Mouse (Mus musculus) cerebellum, adult 2 months (tissue): ENCODE measurements at regions not wholly inside any gene's neighbourhood (a gene's known extent, or its start where the extent isn't known, plus 50 kb on each side); places are given as distances from the start of the nearest gene placed in this dataset.

Experiments
- CTCF ChIP-seq: fragments of 200-500 bp; IDR thresholded peaks from 2 replicates; pipeline ENCODE4 v1.5.1; 2011; ENCODE audit warnings: low read depth, mild to moderate bottlenecking, control low read depth, low read length, moderate library complexity, borderline replicate concordance; ENCODE audit not compliant: insufficient read depth
- POLR2A ChIP-seq: fragments of 200-500 bp; IDR thresholded peaks from 2 replicates; pipeline ENCODE4 v1.6.1; 2011; ENCODE audit warnings: low read length, control low read depth, borderline replicate concordance; ENCODE audit not compliant: insufficient read depth

GRCm38 (mm10) chrX:21352350-21352749 is 132.0 kb upstream of the Agtr2 start:
- TF ChIP-seq CTCF (no peak), POLR2A (no peak)
